16 mouse cellular contexts compared by ENCODE assay signal in the genomic region with DNA sequence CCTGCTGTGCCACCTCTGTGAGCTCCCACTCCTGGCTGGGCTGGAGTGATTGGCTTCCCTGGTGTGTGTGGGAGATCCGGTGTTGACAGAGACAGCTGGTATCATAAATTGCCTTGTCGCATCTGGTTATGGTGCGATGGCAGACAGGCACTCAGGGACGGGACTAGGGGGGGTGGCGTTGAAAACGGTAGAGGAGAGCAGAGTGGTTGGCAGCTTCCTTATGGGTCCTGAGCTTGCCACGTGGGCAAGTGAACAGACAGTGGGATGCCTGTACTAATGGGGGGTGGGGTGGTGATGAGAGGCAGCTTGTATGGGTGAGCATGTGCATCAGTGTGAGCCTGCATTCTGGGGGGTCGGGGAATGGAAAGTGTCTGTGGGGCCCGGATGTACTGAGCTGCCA.
DNase-seq lines count a peak whose midpoint lies in the region; ATAC-seq and TF ChIP-seq lines count a peak whose summit lies in the region.
"Had no signal": no experiment of that assay in that cellular context is flagged by ENCODE, and none has a peak within 500 bp of the region (broad histone marks: within the 10 kb centered on the region; RNA-seq: fewer than 3 reads in every experiment).

No protein-coding gene starts in this region.

- intact Hi-C loops in left cerebral cortex, postnatal 14 days (cut with DNase I), result no loop called here

- H3K9ac ChIP-seq in hindbrain, embryonic 13.5 days, result no peak overlapping the region
- H3K9ac ChIP-seq in forebrain, embryonic 14.5 days (ENCODE audit: low read length), result no peak overlapping the region
- H3K9ac ChIP-seq in hindbrain, postnatal 0 days (replicated peaks; ENCODE audit: low read length), result no peak overlapping the region
- H3K9ac ChIP-seq: liver, embryonic 15.5 days had no signal

- TF ChIP-seq CTCF in hindbrain, postnatal 0 days (IDR thresholded peaks at IDR 0.05; ENCODE audit: low read depth), result no peak

- no peak overlapping the region for H3K4me3 ChIP-seq in hindbrain, embryonic 13.5 days
- no peak overlapping the region for H3K4me3 ChIP-seq in hindbrain, embryonic 10.5 days
- H3K4me3 ChIP-seq in forebrain, embryonic 14.5 days (ENCODE audit: low read depth, low read length), result no peak overlapping the region
- no peak overlapping the region for H3K4me3 ChIP-seq in hindbrain, postnatal 0 days (ENCODE audit: low read length)
- H3K4me3 ChIP-seq: gastrocnemius, adult 2 months; heart, embryonic 10.5 days; liver, embryonic 15.5 days had no signal

- no peaks in the 10 kb centered on the region; the same call in 1 of the 2 replicates for H3K9me3 ChIP-seq in hindbrain, embryonic 13.5 days
- 0 out of 2 replicates have a peak, but pooled peaks cover 3% of the 10 kb centered on the region for H3K9me3 ChIP-seq in hindbrain, embryonic 10.5 days
- H3K9me3 ChIP-seq in forebrain, embryonic 14.5 days (replicated peaks; ENCODE audit: control insufficient read depth, low read length), result no peaks in the 10 kb centered on the region
- H3K9me3 ChIP-seq in hindbrain, postnatal 0 days (ENCODE audit: low read length), result no peaks in the 10 kb centered on the region
- H3K9me3 ChIP-seq: liver, embryonic 15.5 days had no signal

- H3K4me2 ChIP-seq in hindbrain, embryonic 13.5 days, result no peak overlapping the region
- no peak overlapping the region for H3K4me2 ChIP-seq in forebrain, embryonic 14.5 days (ENCODE audit: low read length)
- H3K4me2 ChIP-seq in hindbrain, postnatal 0 days (ENCODE audit: low read depth, low read length), result no peak overlapping the region
- H3K4me2 ChIP-seq: liver, embryonic 15.5 days had no signal

- peaks cover 21% of the 10 kb centered on the region for H3K4me1 ChIP-seq in hindbrain, embryonic 13.5 days (replicated peaks)
- H3K4me1 ChIP-seq in hindbrain, embryonic 10.5 days (replicated peaks), result no peaks in the 10 kb centered on the region
- H3K4me1 ChIP-seq in forebrain, embryonic 14.5 days (ENCODE audit: control insufficient read depth, insufficient read depth, low read length), result no peaks in the 10 kb centered on the region
- H3K4me1 ChIP-seq in hindbrain, postnatal 0 days (ENCODE audit: insufficient read depth, low read length), result no peaks in the 10 kb centered on the region
- H3K4me1 ChIP-seq: heart, embryonic 10.5 days; liver, embryonic 15.5 days had no signal

- H3K36me3 ChIP-seq in hindbrain, embryonic 13.5 days, result no peaks in the 10 kb centered on the region
- H3K36me3 ChIP-seq in hindbrain, embryonic 10.5 days, result no peaks in the 10 kb centered on the region
- no peaks in the 10 kb centered on the region for H3K36me3 ChIP-seq in forebrain, embryonic 14.5 days (ENCODE audit: control insufficient read depth, insufficient read depth, low read length)
- no peaks in the 10 kb centered on the region for H3K36me3 ChIP-seq in hindbrain, postnatal 0 days (ENCODE audit: insufficient read depth, low read length)
- H3K36me3 ChIP-seq: heart, embryonic 10.5 days; liver, embryonic 15.5 days had no signal

- 0 out of 2 replicates have a peak overlapping the region, but pooled peaks have one; percentile 27 for H3K27ac ChIP-seq in hindbrain, embryonic 13.5 days
- no peak overlapping the region for H3K27ac ChIP-seq in hindbrain, embryonic 10.5 days
- H3K27ac ChIP-seq in forebrain, embryonic 14.5 days (ENCODE audit: low read depth, low read length), result no peak overlapping the region
- peak overlapping the region; percentile 2; the same call in 1 of the 2 replicates for H3K27ac ChIP-seq in hindbrain, postnatal 0 days
- H3K27ac ChIP-seq: gastrocnemius, adult 2 months; heart, embryonic 10.5 days; kidney, postnatal 0 days; liver, embryonic 15.5 days had no signal

- H3K27me3 ChIP-seq in hindbrain, embryonic 13.5 days, result 0 out of 2 replicates have a peak, but pooled peaks cover 6% of the 10 kb centered on the region
- peaks cover 18% of the 10 kb centered on the region for H3K27me3 ChIP-seq in hindbrain, embryonic 10.5 days (ENCODE audit: insufficient read depth, poor library complexity, severe bottlenecking)
- no peaks in the 10 kb centered on the region for H3K27me3 ChIP-seq in forebrain, embryonic 14.5 days (replicated peaks; ENCODE audit: control insufficient read depth, insufficient read depth, low read length)
- no peaks in the 10 kb centered on the region for H3K27me3 ChIP-seq in hindbrain, postnatal 0 days (ENCODE audit: insufficient read depth, low read length)
- H3K27me3 ChIP-seq: liver, embryonic 15.5 days had no signal

- ATAC-seq in hindbrain, embryonic 13.5 days (ENCODE audit: low FRiP score), result peak; percentile 70
- ATAC-seq in forebrain, embryonic 14.5 days, result peak; percentile 54
- 0 out of 2 replicates have a peak, but pooled peaks have one; percentile 33 for ATAC-seq in hindbrain, postnatal 0 days

- DNase-seq in hindbrain, embryonic 10.5 days (ENCODE audit: low spot score), result no peak
- peak; percentile 45 for DNase-seq in forebrain, embryonic 14.5 days (ENCODE audit: low spot score)
- DNase-seq in hindbrain, postnatal 0 days (ENCODE audit: low spot score), result peak; percentile 43
- peak; percentile 31 to 87 for DNase-seq in left cerebral cortex, postnatal 14 days (ENCODE audit: low spot score in 2 of 2)
- no peak for DNase-seq in urinary bladder, postnatal 36 days (ENCODE audit: low spot score in 2 of 2)
- no peak for DNase-seq in thymus, postnatal 36 days
- no peak for DNase-seq in cerebellum, adult 18-20 months
- DNase-seq: adrenal gland, postnatal 25 days; cerebellum, adult 11 months; gastrocnemius, adult 2 months; lung, postnatal 4 days; thymus, adult 2 months had no signal

- WGBS in hindbrain, embryonic 13.5 days, result 63% methylated on average over 9 of the region's 9 CpGs
- 89% methylated on average over 9 of the region's 9 CpGs for WGBS in hindbrain, embryonic 10.5 days
- 64% methylated on average over 9 of the region's 9 CpGs for WGBS in forebrain, embryonic 14.5 days
- 64% methylated on average over 9 of the region's 9 CpGs for WGBS in hindbrain, postnatal 0 days

Comparison
In these comparisons a context has a peak if more than half of its experiments do, and no peak if none do; other contexts are left out.
1. H3K27ac ChIP-seq: peak in hindbrain, embryonic 13.5 days (single experiment) and hindbrain, postnatal 0 days (single experiment); none in hindbrain, embryonic 10.5 days (single experiment) and forebrain, embryonic 14.5 days (single experiment).
2. DNase-seq: peak in forebrain, embryonic 14.5 days (single experiment), hindbrain, postnatal 0 days (single experiment) and left cerebral cortex, postnatal 14 days (2 of 2); none in hindbrain, embryonic 10.5 days (single experiment), urinary bladder, postnatal 36 days (0 of 2), thymus, postnatal 36 days (0 of 2) and cerebellum, adult 18-20 months (0 of 2).
3. Peak in every context shown above with its lines, with median percentiles within 50 percentile points of each other: ATAC-seq.